Mouse (Mus musculus): ENCODE data around the gene Slc7a11. TPM values are rescaled to one million over a fixed set of nuclear protein-coding genes. Genes with fewer than 3 reads are reported as not detected.

Slc7a11 gene
- polyA plus RNA-seq, 1 experiment from 2014 or later: 2.7 TPM

- no peaks in the 10 kb centered on the region for H3K27me3 ChIP-seq (ENCODE audit: control insufficient read depth, insufficient read depth, low read depth, low read length)
- no peaks in the 10 kb centered on the region for H3K9me3 ChIP-seq (replicated peaks; ENCODE audit: control insufficient read depth, low read length, poor library complexity, severe bottlenecking)
- H3K4me3 ChIP-seq (ENCODE audit: low read depth, low read length): no peak overlapping the region
- H3K4me2 ChIP-seq (ENCODE audit: low read length): no peak overlapping the region
- no peak overlapping the region for H3K9ac ChIP-seq (ENCODE audit: low read depth, low read length)
- WGBS: 12% methylated on average over 8 of the region's 8 CpGs
- H3K36me3 ChIP-seq (ENCODE audit: control insufficient read depth, insufficient read depth, low read length): no peaks in the 10 kb centered on the region
- peak overlapping the region; percentile 65 for H3K27ac ChIP-seq (ENCODE audit: low read length)
- peak; percentile 95 for ATAC-seq
- peaks cover 6% of the 10 kb centered on the region for H3K4me1 ChIP-seq (ENCODE audit: control insufficient read depth, insufficient read depth, low read length)
Observed at GRCm38 (mm10) chr3:50421480-50422277, 21.7 kb downstream of the Slc7a11 start.

GRCm38 (mm10) chr3:50419161-50419560 lies 24.3 kb downstream of the Slc7a11 start:
- Histone ChIP-seq H3K27ac (ENCODE audit: low read length) (no peak overlapping the region), H3K27me3 (ENCODE audit: control insufficient read depth, insufficient read depth, low read depth, low read length) (no peaks in the 10 kb centered on the region), H3K4me3 (ENCODE audit: low read depth, low read length) (no peak overlapping the region), H3K9ac (ENCODE audit: low read depth, low read length) (no peak overlapping the region), H3K4me2 (ENCODE audit: low read length) (no peak overlapping the region), H3K4me1 (ENCODE audit: control insufficient read depth, insufficient read depth, low read length) (peaks cover 6% of the 10 kb centered on the region), H3K9me3 (replicated peaks; ENCODE audit: control insufficient read depth, low read length, poor library complexity, severe bottlenecking) (no peaks in the 10 kb centered on the region), H3K36me3 (ENCODE audit: control insufficient read depth, insufficient read depth, low read length) (no peaks in the 10 kb centered on the region)
- no peak for ATAC-seq
- 93% methylated on average over 3 of the region's 3 CpGs for WGBS

- H3K4me2 ChIP-seq (ENCODE audit: low read length): no peak overlapping the region
- no peaks in the 10 kb centered on the region for H3K36me3 ChIP-seq (ENCODE audit: control insufficient read depth, insufficient read depth, low read length)
- no peak overlapping the region for H3K4me3 ChIP-seq (ENCODE audit: low read depth, low read length)
Observed at GRCm38 (mm10) chr3:50406771-50407170, 36.6 kb downstream of the Slc7a11 start.

GRCm38 (mm10) chr3:50405915-50406314 lies 37.5 kb downstream of the Slc7a11 start:
- no peak overlapping the region for H3K9ac ChIP-seq (ENCODE audit: low read depth, low read length)
- no peak for ATAC-seq
- H3K27me3 ChIP-seq (ENCODE audit: control insufficient read depth, insufficient read depth, low read depth, low read length): no peaks in the 10 kb centered on the region
- H3K4me1 ChIP-seq (ENCODE audit: control insufficient read depth, insufficient read depth, low read length): no peaks in the 10 kb centered on the region
- no peaks in the 10 kb centered on the region for H3K9me3 ChIP-seq (replicated peaks; ENCODE audit: control insufficient read depth, low read length, poor library complexity, severe bottlenecking)
- no peak overlapping the region for H3K27ac ChIP-seq (ENCODE audit: low read length)
- H3K4me3 ChIP-seq (ENCODE audit: low read depth, low read length): no peak overlapping the region
- H3K4me2 ChIP-seq (ENCODE audit: low read length): no peak overlapping the region
- WGBS: 87% methylated on average over 3 of the region's 3 CpGs
- no peaks in the 10 kb centered on the region for H3K36me3 ChIP-seq (ENCODE audit: control insufficient read depth, insufficient read depth, low read length)

More at GRCm38 (mm10) chr3:50406771-50407170, 36.6 kb downstream of the Slc7a11 start:
- Histone ChIP-seq H3K27me3 (ENCODE audit: control insufficient read depth, insufficient read depth, low read depth, low read length) (no peaks in the 10 kb centered on the region), H3K27ac (ENCODE audit: low read length) (no peak overlapping the region), H3K9ac (ENCODE audit: low read depth, low read length) (no peak overlapping the region), H3K9me3 (replicated peaks; ENCODE audit: control insufficient read depth, low read length, poor library complexity, severe bottlenecking) (no peaks in the 10 kb centered on the region), H3K4me1 (ENCODE audit: control insufficient read depth, insufficient read depth, low read length) (no peaks in the 10 kb centered on the region)
- ATAC-seq: no peak
- WGBS: 91% methylated on average over 2 of the region's 2 CpGs

GRCm38 (mm10) chr3:50388786-50389185 lies 54.6 kb downstream of the Slc7a11 start:
- 0 out of 2 replicates have a peak, but pooled peaks cover 7% of the 10 kb centered on the region for H3K9me3 ChIP-seq (replicated peaks; ENCODE audit: control insufficient read depth, low read length, poor library complexity, severe bottlenecking)
- ATAC-seq: no peak
- no peaks in the 10 kb centered on the region for H3K36me3 ChIP-seq (ENCODE audit: control insufficient read depth, insufficient read depth, low read length)
- no peak overlapping the region for H3K9ac ChIP-seq (ENCODE audit: low read depth, low read length)
- H3K4me1 ChIP-seq (ENCODE audit: control insufficient read depth, insufficient read depth, low read length): peaks cover 4% of the 10 kb centered on the region; the same call in 1 of the 2 replicates
- H3K4me2 ChIP-seq (ENCODE audit: low read length): no peak overlapping the region
- H3K27me3 ChIP-seq (ENCODE audit: control insufficient read depth, insufficient read depth, low read depth, low read length): no peaks in the 10 kb centered on the region
- H3K4me3 ChIP-seq (ENCODE audit: low read depth, low read length): no peak overlapping the region
- WGBS: 68% methylated on average over 6 of the region's 6 CpGs
- H3K27ac ChIP-seq (ENCODE audit: low read length): no peak overlapping the region

DNA sequence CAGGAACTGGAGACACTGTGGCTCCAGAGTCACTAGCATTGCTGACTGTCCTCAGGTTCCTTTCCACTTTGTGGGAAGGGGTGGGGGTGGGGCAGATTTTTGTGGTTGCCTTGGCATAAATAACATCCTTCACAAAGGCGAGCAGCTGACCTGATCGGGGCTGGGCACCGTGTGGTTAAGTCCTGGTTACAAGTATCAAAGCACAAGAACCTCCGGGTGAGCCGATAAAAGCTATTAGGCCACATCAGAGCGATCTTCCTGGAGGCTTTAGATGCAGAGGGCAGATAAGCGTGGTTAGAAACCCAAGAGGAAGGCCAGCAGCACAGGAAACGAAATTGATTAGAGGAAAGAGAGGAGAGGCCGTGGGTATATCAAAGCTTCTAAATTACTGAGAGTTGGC lies 55.1 kb downstream of the Slc7a11 start:
- peaks cover 4% of the 10 kb centered on the region; the same call in 1 of the 2 replicates for H3K4me1 ChIP-seq (ENCODE audit: control insufficient read depth, insufficient read depth, low read length)
- no peak overlapping the region for H3K9ac ChIP-seq (ENCODE audit: low read depth, low read length)
- 0 out of 2 replicates have a peak, but pooled peaks cover 7% of the 10 kb centered on the region for H3K9me3 ChIP-seq (replicated peaks; ENCODE audit: control insufficient read depth, low read length, poor library complexity, severe bottlenecking)
- 40% methylated on average over 9 of the region's 9 CpGs for WGBS
- ATAC-seq: no peak
- H3K27me3 ChIP-seq (ENCODE audit: control insufficient read depth, insufficient read depth, low read depth, low read length): no peaks in the 10 kb centered on the region
- H3K36me3 ChIP-seq (ENCODE audit: control insufficient read depth, insufficient read depth, low read length): no peaks in the 10 kb centered on the region
- H3K4me2 ChIP-seq (ENCODE audit: low read length): no peak overlapping the region
- no peak overlapping the region for H3K4me3 ChIP-seq (ENCODE audit: low read depth, low read length)
- H3K27ac ChIP-seq (ENCODE audit: low read length): no peak overlapping the region

GRCm38 (mm10) chr3:50387280-50387679 lies 56.1 kb downstream of the Slc7a11 start:
- Histone ChIP-seq H3K4me3 (ENCODE audit: low read depth, low read length) (no peak overlapping the region), H3K9ac (ENCODE audit: low read depth, low read length) (no peak overlapping the region), H3K4me1 (ENCODE audit: control insufficient read depth, insufficient read depth, low read length) (peaks cover 9% of the 10 kb centered on the region), H3K27ac (ENCODE audit: low read length) (no peak overlapping the region), H3K4me2 (ENCODE audit: low read length) (no peak overlapping the region), H3K36me3 (ENCODE audit: control insufficient read depth, insufficient read depth, low read length) (no peaks in the 10 kb centered on the region), H3K9me3 (replicated peaks; ENCODE audit: control insufficient read depth, low read length, poor library complexity, severe bottlenecking) (0 out of 2 replicates have a peak, but pooled peaks cover 7% of the 10 kb centered on the region), H3K27me3 (ENCODE audit: control insufficient read depth, insufficient read depth, low read depth, low read length) (no peaks in the 10 kb centered on the region)
- 32% methylated on average over 3 of the region's 4 CpGs for whole genome bisulfite sequencing
- peak; percentile 48; the same call in 1 of the 2 replicates for ATAC-seq

GRCm38 (mm10) chr3:50386561-50387221 lies 56.7 kb downstream of the Slc7a11 start:
- H3K9me3 ChIP-seq (replicated peaks; ENCODE audit: control insufficient read depth, low read length, poor library complexity, severe bottlenecking): 0 out of 2 replicates have a peak, but pooled peaks cover 7% of the 10 kb centered on the region
- no peaks in the 10 kb centered on the region for H3K36me3 ChIP-seq (ENCODE audit: control insufficient read depth, insufficient read depth, low read length)
- WGBS: 54% methylated on average over 5 of the region's 5 CpGs
- H3K4me3 ChIP-seq (ENCODE audit: low read depth, low read length): no peak overlapping the region
- no peak for ATAC-seq
- H3K27ac ChIP-seq (ENCODE audit: low read length): no peak overlapping the region
- no peak overlapping the region for H3K4me2 ChIP-seq (ENCODE audit: low read length)
- no peak overlapping the region for H3K9ac ChIP-seq (ENCODE audit: low read depth, low read length)
- H3K4me1 ChIP-seq (ENCODE audit: control insufficient read depth, insufficient read depth, low read length): peaks cover 11% of the 10 kb centered on the region
- no peaks in the 10 kb centered on the region for H3K27me3 ChIP-seq (ENCODE audit: control insufficient read depth, insufficient read depth, low read depth, low read length)

DNA sequence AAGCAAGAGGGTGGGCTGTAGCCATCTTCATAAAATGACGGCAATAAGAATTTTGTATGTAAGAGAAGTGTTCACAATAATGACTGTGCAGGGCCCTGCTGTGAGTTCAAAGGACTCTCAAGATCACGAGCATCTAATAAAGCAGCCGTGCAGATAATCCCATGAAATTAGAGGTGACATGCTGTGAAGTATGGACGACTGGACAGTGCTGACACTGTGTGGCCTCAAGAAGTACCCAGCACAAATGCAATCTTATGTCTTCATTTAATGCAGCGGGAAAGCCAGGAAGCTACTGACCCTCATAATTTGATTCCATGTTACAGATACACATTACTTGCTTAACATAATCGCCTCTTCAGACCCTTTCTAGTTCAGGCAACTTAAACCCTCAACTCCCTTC lies 57.3 kb downstream of the Slc7a11 start:
- 23% methylated on average over 6 of the region's 6 CpGs for WGBS

More for the DNA sequence above, 57.3 kb downstream of the Slc7a11 start:
- ATAC-seq: no peak
- Histone ChIP-seq H3K27ac (ENCODE audit: low read length) (no peak overlapping the region), H3K36me3 (ENCODE audit: control insufficient read depth, insufficient read depth, low read length) (no peaks in the 10 kb centered on the region), H3K27me3 (ENCODE audit: control insufficient read depth, insufficient read depth, low read depth, low read length) (no peaks in the 10 kb centered on the region), H3K4me2 (ENCODE audit: low read length) (no peak overlapping the region), H3K9me3 (replicated peaks; ENCODE audit: control insufficient read depth, low read length, poor library complexity, severe bottlenecking) (0 out of 2 replicates have a peak, but pooled peaks cover 7% of the 10 kb centered on the region), H3K9ac (ENCODE audit: low read depth, low read length) (no peak overlapping the region), H3K4me1 (ENCODE audit: control insufficient read depth, insufficient read depth, low read length) (peaks cover 11% of the 10 kb centered on the region), H3K4me3 (ENCODE audit: low read depth, low read length) (no peak overlapping the region)
